Mouse (Mus musculus) CD4-positive, CD25-positive, alpha-beta regulatory T cell, adult 4 months (primary cell): ENCODE measurements around the gene Ets1. TPM values are rescaled to one million over a fixed set of nuclear protein-coding genes. Genes with fewer than 3 reads are reported as not detected.
A peak's percentile ranks its signal among the peaks of the same experiment; 100 is the strongest.

ENCODE experiments used
- ATAC-seq: one replicate; pipeline ENCODE4 v1.8.0; 2017
- polyA plus RNA-seq, 2 experiments: library from polyadenylated mRNA; unstranded; fragments of 100-300 nt; shearing (Covaris generic); gene quantifications; one replicate each; pipeline ENCODE4 v1.2.1; 2017

Gene Ets1
- polyA plus RNA-seq, 2 experiments from 2014 or later, result 800 to 1,019 TPM

- ATAC-seq, result peak; percentile 25
Measured at GRCm38 (mm10) chr9:32712383-32712910, 76.4 kb downstream of the Ets1 start.

DNA sequence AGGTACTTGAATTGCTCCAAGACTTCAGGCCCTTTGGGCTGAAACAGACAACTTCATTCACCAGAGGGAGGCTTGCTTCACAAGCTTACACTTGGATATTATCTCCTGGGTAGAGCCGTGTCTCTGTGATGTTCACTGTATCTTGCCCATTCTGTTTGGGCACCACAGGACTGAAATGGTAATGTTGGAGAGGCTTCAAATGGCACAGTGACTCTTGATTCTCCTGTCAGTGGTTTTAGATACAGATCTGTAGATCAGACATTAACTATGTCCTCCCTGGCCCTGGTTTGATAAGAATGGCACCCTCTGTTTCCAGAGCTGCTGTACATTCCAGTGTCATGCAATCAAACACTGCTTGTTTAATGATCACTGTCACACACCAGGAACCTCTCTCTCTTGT lies 77.1 kb downstream of the Ets1 start:
- ATAC-seq, result peak; percentile 2

GRCm38 (mm10) chr9:32713790-32714189 lies 77.8 kb downstream of the Ets1 start:
- ATAC-seq, result no peak

DNA sequence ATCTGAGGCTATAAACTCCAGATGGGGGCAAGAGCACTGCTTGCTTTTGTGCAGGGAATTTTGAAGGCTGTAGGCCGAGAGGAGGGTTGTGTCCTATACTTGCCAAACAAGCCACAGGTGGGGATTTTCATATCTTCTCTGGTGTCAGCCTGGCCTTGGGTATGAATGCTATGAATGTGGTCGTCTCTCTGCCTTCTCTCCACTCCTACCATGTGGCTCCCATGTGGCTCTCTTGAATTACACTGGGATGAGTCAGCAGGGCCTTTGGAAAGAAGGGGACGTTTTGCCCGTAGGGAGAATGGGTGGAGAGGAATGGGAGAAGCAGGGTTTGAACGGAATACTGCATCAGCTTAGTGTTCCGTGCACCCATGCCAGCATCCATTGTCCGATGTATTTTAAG lies 78.5 kb downstream of the Ets1 start:
- no peak for ATAC-seq

GRCm38 (mm10) chr9:32715806-32716466 lies 79.9 kb downstream of the Ets1 start:
- ATAC-seq, result no peak

DNA sequence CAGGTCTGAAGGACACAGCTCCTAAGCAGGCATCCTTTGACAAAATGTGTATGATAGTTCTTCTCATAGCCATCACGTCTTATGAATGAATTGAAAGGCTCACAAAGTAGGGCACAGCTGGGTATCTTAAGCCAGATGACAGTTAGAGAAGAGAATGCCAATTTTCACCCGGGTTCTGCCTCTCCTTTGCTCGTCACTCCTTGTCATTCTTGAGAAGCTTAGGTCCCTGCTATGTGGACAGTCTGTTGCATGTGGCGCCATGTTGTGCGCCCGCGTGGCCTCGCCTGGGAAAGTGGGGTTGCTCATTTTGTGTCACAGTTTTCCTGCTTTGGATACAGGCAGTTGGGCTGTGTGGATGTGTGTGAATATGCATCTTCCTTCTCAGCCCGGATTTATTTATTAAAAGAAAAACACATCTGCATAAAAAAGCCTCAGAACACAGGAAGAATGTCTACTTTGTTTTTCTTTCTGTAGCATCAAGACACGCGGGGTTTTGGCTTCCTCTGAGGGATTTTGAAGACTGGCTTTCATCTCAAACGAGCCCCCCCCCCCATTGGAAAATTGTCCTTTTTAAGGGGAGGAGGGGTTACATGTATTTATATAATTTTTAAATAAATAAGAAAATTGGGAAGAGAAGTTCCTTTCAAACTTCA lies 81.4 kb downstream of the Ets1 start:
- ATAC-seq, result no peak

DNA sequence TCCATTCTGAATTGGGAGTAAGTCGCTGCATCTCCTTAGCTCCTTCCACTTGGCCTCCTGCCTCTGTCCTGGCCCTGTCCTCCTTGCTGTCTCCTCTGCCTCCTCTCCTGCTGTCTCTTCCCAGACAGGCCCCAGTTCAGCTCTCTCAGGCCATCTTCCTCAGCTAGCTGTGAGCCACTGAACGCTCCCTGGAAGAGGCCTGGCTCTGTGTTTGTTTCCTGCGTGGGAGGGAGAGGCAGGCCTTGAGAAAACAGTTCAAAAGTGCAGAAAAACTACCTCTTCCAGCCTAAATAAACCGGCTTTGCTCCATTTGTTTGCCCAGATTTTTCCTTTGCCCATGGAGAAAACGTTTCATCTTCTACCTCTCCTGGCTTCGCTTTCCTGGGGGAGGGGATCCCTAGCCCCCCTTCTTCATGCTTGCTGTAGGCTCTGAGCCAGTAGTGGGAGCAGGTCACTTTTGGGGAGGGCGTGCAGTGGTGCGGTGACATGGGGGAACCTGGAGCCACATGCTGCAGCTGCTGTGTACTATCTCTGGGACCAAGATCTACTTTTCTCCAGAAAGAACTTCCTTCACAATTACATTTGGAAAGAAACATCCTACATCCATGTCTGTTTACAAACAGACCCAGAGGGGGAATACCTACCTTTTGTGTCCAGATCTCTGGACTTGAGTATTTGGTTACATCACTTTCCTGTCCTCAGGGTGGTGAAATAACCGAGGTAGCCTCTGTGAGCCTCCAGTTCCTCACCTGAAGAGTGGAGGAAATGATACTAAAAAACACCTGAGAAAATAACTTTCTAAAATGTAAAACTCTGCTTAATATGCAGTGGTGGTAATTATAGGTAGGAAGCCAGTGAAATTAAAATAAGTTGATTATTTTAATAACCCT lies 82.2 kb downstream of the Ets1 start:
- ATAC-seq, result no peak

GRCm38 (mm10) chr9:32718868-32719267 lies 82.8 kb downstream of the Ets1 start:
- no peak for ATAC-seq

GRCm38 (mm10) chr9:32719941-32720263 lies 83.9 kb downstream of the Ets1 start:
- ATAC-seq, result no peak

GRCm38 (mm10) chr9:32720264-32721031 lies 84.4 kb downstream of the Ets1 start:
- ATAC-seq, result no peak

GRCm38 (mm10) chr9:32721081-32721480 lies 85.1 kb downstream of the Ets1 start:
- no peak for ATAC-seq

DNA sequence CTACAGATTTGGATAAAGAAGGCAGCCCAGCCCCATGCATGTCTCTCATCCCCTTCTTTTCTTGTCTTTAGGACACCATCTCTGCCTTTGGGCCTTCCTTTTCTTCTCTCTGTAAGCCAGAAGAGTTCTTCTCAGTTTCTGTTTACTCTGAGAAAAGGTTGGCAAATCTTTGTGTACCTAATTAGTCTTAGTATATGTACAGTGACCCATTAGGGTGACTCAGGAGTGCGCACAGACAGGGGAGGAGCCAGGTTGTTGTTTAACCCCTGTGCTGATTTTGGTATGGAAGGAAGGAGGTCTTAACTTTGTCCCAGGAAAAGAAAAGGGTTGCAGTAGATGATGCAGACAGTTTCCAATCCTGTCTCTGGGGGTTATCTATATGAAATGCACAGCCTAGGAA lies 86.2 kb downstream of the Ets1 start:
- peak; percentile 24 for ATAC-seq

GRCm38 (mm10) chr9:32722969-32723368 lies 86.9 kb downstream of the Ets1 start:
- peak; percentile 24 for ATAC-seq

DNA sequence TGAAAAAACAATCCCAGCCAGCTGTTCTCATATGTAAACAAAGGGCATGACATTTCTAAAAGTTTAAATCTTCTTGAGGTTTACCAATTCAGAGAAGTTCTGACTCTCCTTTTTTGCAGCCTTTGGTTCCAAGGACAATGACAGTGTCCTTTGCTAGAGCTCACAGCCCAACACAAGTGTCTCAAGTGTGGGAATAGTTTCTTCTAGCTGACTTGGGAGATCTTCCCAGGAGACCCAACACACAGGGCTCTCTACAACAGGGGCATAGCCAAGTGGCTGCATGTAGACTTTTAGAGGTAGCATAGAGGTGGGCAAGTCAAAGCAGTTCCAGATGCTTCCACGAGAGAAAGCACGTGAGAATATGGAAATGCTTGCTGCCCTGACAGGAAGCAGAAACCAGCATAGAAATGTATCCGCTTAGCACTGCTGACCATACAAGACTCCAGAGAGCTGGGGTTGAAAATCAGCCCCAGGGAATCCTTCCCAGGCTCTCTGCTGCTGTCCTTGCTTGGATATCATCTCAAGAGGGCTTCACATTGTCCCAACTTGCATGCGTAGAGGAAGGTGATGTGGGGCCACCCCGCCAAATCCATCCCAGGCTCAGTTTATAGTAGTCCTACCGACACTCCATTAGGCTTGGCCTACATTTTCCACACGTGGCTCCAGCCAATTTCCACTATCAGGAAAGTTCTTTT lies 88.3 kb downstream of the Ets1 start:
- ATAC-seq, result peak; percentile 5

- ATAC-seq, result no peak
Measured at GRCm38 (mm10) chr9:32725902-32726301, 89.9 kb downstream of the Ets1 start.

DNA sequence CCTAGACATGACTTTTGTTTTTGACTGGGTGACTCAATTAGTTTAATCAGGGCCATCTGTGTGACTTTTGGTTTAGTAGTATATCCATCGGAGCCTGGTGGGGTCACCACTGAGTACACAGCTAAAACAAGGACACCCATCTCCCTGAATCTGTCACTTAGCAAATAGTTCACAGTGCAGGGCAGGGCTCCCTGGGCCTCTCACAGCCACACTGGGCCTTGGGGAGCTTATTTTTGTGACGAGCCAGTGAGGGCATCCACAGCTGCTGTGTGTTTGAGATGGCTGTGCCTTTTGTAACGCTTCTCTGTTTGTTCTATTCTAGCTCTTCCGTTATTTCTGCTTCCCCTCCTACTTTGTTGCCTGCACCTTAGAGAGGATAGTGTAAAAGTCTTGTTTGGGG lies 90.6 kb downstream of the Ets1 start:
- ATAC-seq, result peak; percentile 11

- no peak for ATAC-seq
Measured at GRCm38 (mm10) chr9:32727058-32727457, 91.0 kb downstream of the Ets1 start.

- ATAC-seq, result peak; percentile 26
Measured at GRCm38 (mm10) chr9:32728306-32728705, 92.3 kb downstream of the Ets1 start.

DNA sequence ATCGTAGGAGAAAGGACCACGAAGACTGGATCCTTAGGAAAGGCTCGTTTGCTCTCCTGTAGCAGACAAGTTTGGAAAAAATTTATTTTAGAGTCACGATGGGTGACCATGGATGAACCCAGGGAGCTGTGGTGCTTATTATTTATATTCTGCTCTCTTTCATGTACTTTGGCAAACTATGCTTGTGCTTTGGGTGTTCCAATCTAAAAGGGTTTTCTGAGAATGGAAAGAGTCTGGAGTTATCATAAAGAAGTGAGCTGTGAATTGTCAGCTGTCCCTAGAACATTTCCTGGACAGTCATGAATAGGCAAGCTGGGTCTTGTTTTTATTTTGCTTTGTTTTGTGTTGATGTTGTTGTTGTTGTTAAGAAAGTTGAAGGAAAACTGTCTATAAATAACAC lies 92.8 kb downstream of the Ets1 start:
- no peak for ATAC-seq

DNA sequence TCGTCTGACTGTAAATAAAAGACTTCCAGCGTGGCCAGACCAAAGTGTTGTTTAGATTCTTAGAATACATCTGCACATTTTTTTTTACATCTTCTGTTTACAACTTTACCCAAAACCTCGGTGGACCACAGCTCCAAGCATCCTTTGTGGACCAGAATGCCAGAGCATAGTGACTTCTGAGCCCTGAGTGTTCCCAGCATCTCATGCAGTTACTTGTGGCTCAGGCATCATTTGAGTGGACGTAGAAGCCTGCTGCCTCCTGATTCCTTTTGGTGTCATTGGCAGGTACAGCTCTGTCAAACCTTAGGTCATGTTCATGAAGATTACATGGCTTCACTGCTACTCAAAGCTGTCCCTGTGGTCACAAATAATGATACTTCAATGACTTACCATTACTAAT lies 93.2 kb downstream of the Ets1 start:
- no peak for ATAC-seq

- ATAC-seq, result no peak
Measured at GRCm38 (mm10) chr9:32730001-32730655, 94.1 kb downstream of the Ets1 start.
